Mouse (Mus musculus) layer of hippocampus, adult 8-10 months (tissue): ENCODE results near the gene Tmem107. TPM values are rescaled to one million over a fixed set of nuclear protein-coding genes. Genes with fewer than 3 reads are reported as not detected.
A peak's percentile ranks its signal among the peaks of the same experiment; 100 is the strongest.

Experiments used
- DNase-seq, 2 experiments: peaks; one replicate each; pipeline ENCODE4 v3.0.0; 2022; ENCODE audit warnings: low spot score in 2 of 2
- total RNA-seq, 4 experiments: library from RNA; stranded (reverse); gene quantifications; 2 replicates each; pipeline ENCODE4 v1.2.4; 2022

The Tmem107 gene
- total RNA-seq, 4 experiments from 2014 or later: 14.8 to 21.0 (median 19.0) TPM

GRCm38 (mm10) chr11:69092386-69092751 lies 21.8 kb downstream of the Tmem107 start:
- peak in 1 of 2 experiments; percentile 83 for DNase-seq

GRCm38 (mm10) chr11:69092871-69093270 lies 22.3 kb downstream of the Tmem107 start:
- peak in 1 of 2 experiments; percentile 8 for DNase-seq

- peak in 1 of 2 experiments; percentile 23 for DNase-seq
Measured at GRCm38 (mm10) chr11:69093856-69094255, 23.2 kb downstream of the Tmem107 start.

GRCm38 (mm10) chr11:69094697-69095429 lies 24.3 kb downstream of the Tmem107 start, which contains the start of gene Per1:
Per1 (plus strand) TSS chr11:69095217.
- peak; percentile 100 for DNase-seq

- peak in 1 of 2 experiments; percentile 31 for DNase-seq
Measured at GRCm38 (mm10) chr11:69095511-69096231, 25.1 kb downstream of the Tmem107 start.

- DNase-seq: no peak
Measured at GRCm38 (mm10) chr11:69096360-69096986, 25.9 kb downstream of the Tmem107 start.

- peak; percentile 96 to 97 for DNase-seq
Measured at GRCm38 (mm10) chr11:69096987-69097900, 26.6 kb downstream of the Tmem107 start.

GRCm38 (mm10) chr11:69098039-69098761 lies 27.6 kb downstream of the Tmem107 start:
- peak; percentile 17 to 24 for DNase-seq

GRCm38 (mm10) chr11:69098762-69099091 lies 28.1 kb downstream of the Tmem107 start:
- DNase-seq: peak; percentile 94 to 96

- DNase-seq: peak; percentile 65 to 66
Measured at GRCm38 (mm10) chr11:69099177-69099914, 28.7 kb downstream of the Tmem107 start.

- DNase-seq: peak; percentile 89 to 91
Measured at GRCm38 (mm10) chr11:69099915-69100345, 29.3 kb downstream of the Tmem107 start.

GRCm38 (mm10) chr11:69100639-69101360 lies 30.2 kb downstream of the Tmem107 start:
- peak; percentile 18 to 44 for DNase-seq

- peak in 1 of 2 experiments; percentile 19 for DNase-seq
Measured at GRCm38 (mm10) chr11:69101604-69102402, 31.2 kb downstream of the Tmem107 start.

GRCm38 (mm10) chr11:69102403-69102725 lies 31.8 kb downstream of the Tmem107 start:
- DNase-seq: peak in 1 of 2 experiments; percentile 33

GRCm38 (mm10) chr11:69103121-69103520 lies 32.5 kb downstream of the Tmem107 start:
- DNase-seq: no peak

GRCm38 (mm10) chr11:69103531-69104435 lies 33.2 kb downstream of the Tmem107 start:
- DNase-seq: no peak

- DNase-seq: no peak
Measured at GRCm38 (mm10) chr11:69104487-69104886, 33.9 kb downstream of the Tmem107 start.
